Mouse (Mus musculus) olfactory bulb, adult 2 months (tissue): ENCODE results near the gene Cyp2w1. TPM values are rescaled to one million over a fixed set of nuclear protein-coding genes. Genes with fewer than 3 reads are reported as not detected.

Experiments used
- H3K27ac ChIP-seq: fragments of 200-500 bp; 2 replicates; pipeline ENCODE4 v1.5.1; 2012; ENCODE audit warnings: low read depth, low read length; ENCODE audit not compliant: insufficient read depth
- H3K4me1 ChIP-seq: fragments of 200-500 bp; 2 replicates; pipeline ENCODE4 v1.6.1; 2012; ENCODE audit warnings: low read length; ENCODE audit not compliant: control insufficient read depth, insufficient read depth
- H3K4me3 ChIP-seq: fragments of 200-500 bp; 2 replicates; pipeline ENCODE4 v1.5.1; 2012; ENCODE audit warnings: mild to moderate bottlenecking, low read depth, low read length, moderate library complexity; ENCODE audit not compliant: insufficient read depth
- CTCF ChIP-seq: fragments of 200-500 bp; IDR thresholded peaks from 2 replicates; pipeline ENCODE4 v1.5.1; 2012; ENCODE audit warnings: low read depth, mild to moderate bottlenecking, low read length, moderate library complexity; ENCODE audit not compliant: insufficient read depth
- POLR2A ChIP-seq: fragments of 200-500 bp; IDR thresholded peaks from 2 replicates; pipeline ENCODE4 v1.6.1; 2012; ENCODE audit warnings: mild to moderate bottlenecking, low read depth, low read length, moderate library complexity; ENCODE audit not compliant: insufficient read depth
- WGBS: fragments of 180-500 bp; shearing (Covaris S2); methylation state at CpG from one replicate; pipeline ENCODE4 v1.1.7; 2018; 5-methylcytosine and 5-hydroxymethylcytosine counted together
- polyA plus RNA-seq: library from polyadenylated mRNA; stranded (reverse); fragments of >200 nt; gene quantifications from 2 replicates; pipeline ENCODE4 v1.2.4, GENCODE M21; 2012; ENCODE audit warnings: low replicate concordance; ENCODE audit not compliant: missing spikeins, insufficient read depth, insufficient read length

Gene Cyp2w1
- polyA plus RNA-seq, 1 experiment: not detected

- 67% methylated on average over 11 of the region's 11 CpGs for WGBS
- H3K27ac ChIP-seq: no peak overlapping the region
- H3K4me3 ChIP-seq: no peak overlapping the region
- TF ChIP-seq CTCF (no peak), POLR2A (no peak)
- peaks cover 25% of the 10 kb centered on the region for H3K4me1 ChIP-seq
Observed at GRCm38 (mm10) chr5:139366484-139366883, 14.1 kb downstream of the Cyp2w1 start.

GRCm38 (mm10) chr5:139367884-139368458 lies 15.6 kb downstream of the Cyp2w1 start:
- H3K4me1 ChIP-seq: peaks cover 34% of the 10 kb centered on the region
- TF ChIP-seq POLR2A: no peak
- no peak for TF ChIP-seq CTCF
- WGBS: 78% methylated on average over 4 of the region's 4 CpGs
- no peak overlapping the region for H3K27ac ChIP-seq
- no peak overlapping the region for H3K4me3 ChIP-seq

GRCm38 (mm10) chr5:139368638-139369320 lies 16.4 kb downstream of the Cyp2w1 start:
- no peak overlapping the region for H3K4me3 ChIP-seq
- TF ChIP-seq POLR2A (no peak), CTCF (no peak)
- H3K4me1 ChIP-seq: peaks cover 34% of the 10 kb centered on the region
- no peak overlapping the region for H3K27ac ChIP-seq
- WGBS: 82% methylated on average over 11 of the region's 11 CpGs

GRCm38 (mm10) chr5:139370336-139370735 lies 17.9 kb downstream of the Cyp2w1 start:
- H3K27ac ChIP-seq: no peak overlapping the region
- no peak overlapping the region for H3K4me3 ChIP-seq
- H3K4me1 ChIP-seq: peaks cover 22% of the 10 kb centered on the region
- no peak for TF ChIP-seq CTCF
- no peak for TF ChIP-seq POLR2A
- 89% methylated on average over 6 of the region's 6 CpGs for WGBS

GRCm38 (mm10) chr5:139371118-139371517 lies 18.7 kb downstream of the Cyp2w1 start:
- TF ChIP-seq POLR2A: no peak
- TF ChIP-seq CTCF: no peak
- H3K4me1 ChIP-seq: peaks cover 21% of the 10 kb centered on the region
- no peak overlapping the region for H3K4me3 ChIP-seq
- H3K27ac ChIP-seq: no peak overlapping the region
- WGBS: 59% methylated on average over 5 of the region's 5 CpGs

- peak overlapping the region; percentile 47; the same call in 1 of the 2 replicates for H3K27ac ChIP-seq
- TF ChIP-seq CTCF (0 out of 2 replicates have a peak, but pooled peaks have one; percentile 31), POLR2A (peak; percentile 41; the same call in 1 of the 2 replicates)
- H3K4me3 ChIP-seq: peak overlapping the region; percentile 60
- 3% methylated on average over 39 of the region's 39 CpGs for WGBS
- peaks cover 21% of the 10 kb centered on the region for H3K4me1 ChIP-seq
Observed at GRCm38 (mm10) chr5:139371631-139372401, 19.4 kb downstream of the Cyp2w1 start.

GRCm38 (mm10) chr5:139373126-139373525 lies 20.7 kb downstream of the Cyp2w1 start:
- WGBS: 94% methylated on average over 3 of the region's 3 CpGs
- Histone ChIP-seq H3K4me1 (peaks cover 26% of the 10 kb centered on the region), H3K27ac (no peak overlapping the region), H3K4me3 (no peak overlapping the region)
- TF ChIP-seq POLR2A: no peak
- TF ChIP-seq CTCF: no peak

- no peak for TF ChIP-seq CTCF
- TF ChIP-seq POLR2A: no peak
- WGBS: 84% methylated on average over 6 of the region's 6 CpGs
- H3K27ac ChIP-seq: no peak overlapping the region
- no peak overlapping the region for H3K4me3 ChIP-seq
- H3K4me1 ChIP-seq: peaks cover 29% of the 10 kb centered on the region
Observed at GRCm38 (mm10) chr5:139373889-139374444, 21.6 kb downstream of the Cyp2w1 start.
